Mouse (Mus musculus) megakaryocyte, adult 5-6 weeks (primary cell): ENCODE results near the gene Hip1. TPM values are rescaled to one million over a fixed set of nuclear protein-coding genes. Genes with fewer than 3 reads are reported as not detected.

Experiments
- ATAC-seq: 2 replicates; pipeline ENCODE4 v1.8.0; 2016; ENCODE audit warnings: mild to moderate bottlenecking, inconsistent platforms; ENCODE audit not compliant: poor library complexity, severe bottlenecking
- total RNA-seq, 2 experiments: library from RNA; stranded (forward) in 1 of 2; stranded (reverse) in 1 of 2; fragments of 153-499, 151-499 nt in 1 of 2; fragments of 221-1000, 200-1000 nt in 1 of 2; gene quantifications; 2 replicates each; pipeline versions ENCODE4 v1.2.3 to v1.2.4; 2015 to 2017

Hip1 gene
- total RNA-seq, 2 experiments from 2014 or later: 21.6 to 34.7 TPM

DNA sequence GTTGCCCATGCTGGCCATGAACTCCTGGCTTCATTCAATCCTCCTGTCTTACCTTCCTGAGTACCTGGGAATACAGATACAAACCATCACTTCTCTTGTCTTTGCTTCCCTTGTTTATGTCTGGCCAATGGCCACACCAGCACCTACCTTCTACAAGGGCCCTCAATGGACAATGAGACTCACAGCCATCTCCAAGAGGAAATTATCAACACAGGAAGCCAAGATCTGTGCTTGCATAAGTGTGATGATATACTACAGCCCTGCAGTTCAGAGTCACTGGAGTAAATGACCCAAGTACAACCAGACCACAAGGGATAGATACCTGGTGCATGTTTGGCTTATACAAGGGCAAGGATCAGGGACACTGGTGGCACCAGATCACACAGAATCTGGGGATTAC is 9.1 kb downstream of the Hip1 start:
- no peak for ATAC-seq

DNA sequence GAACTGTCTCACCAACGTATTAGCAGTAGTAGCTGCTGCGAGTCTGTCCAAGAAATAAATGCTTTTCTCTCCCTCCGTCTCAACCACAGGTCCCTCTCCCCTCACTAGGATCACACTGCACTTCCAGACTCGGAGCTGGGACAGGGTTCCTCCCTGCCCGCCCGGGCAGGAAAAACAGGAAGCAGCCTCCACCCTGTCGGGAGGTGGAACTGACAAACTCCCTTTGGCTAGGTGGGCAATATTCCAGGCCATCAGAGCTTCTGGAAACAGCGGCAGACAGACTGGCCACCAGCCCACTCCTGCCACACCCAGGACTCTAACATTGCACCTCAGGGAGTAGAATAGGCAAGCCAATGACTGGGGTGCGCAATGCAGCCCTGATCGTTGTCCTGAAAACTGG is 11.5 kb downstream of the Hip1 start:
- no peak for ATAC-seq

DNA sequence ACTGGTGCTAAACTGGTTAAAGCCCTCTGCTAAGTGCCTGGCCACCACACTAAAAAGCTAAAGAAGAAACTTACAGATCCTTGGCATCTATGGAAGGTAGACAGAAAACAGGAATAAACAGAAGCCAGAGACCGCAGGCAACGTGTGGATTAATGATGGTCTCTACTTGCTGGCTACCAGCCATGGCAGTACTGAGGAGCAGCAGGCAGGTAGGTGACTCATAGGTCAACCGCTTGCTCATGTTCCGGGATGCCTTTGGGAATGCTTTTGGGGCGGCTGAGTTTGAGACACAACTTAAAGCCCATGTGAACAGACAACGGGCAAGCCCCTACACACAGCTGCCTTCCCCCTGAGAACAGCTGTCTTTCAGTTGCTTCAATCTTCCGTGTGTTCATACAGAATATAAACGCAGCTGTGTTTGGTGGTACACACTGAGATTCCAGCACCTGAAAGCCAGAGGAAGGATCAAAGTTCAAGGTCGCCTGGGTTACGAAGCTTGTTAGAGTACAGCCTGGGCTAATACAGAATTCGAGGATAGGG is 13.5 kb downstream of the Hip1 start:
- ATAC-seq: no peak

DNA sequence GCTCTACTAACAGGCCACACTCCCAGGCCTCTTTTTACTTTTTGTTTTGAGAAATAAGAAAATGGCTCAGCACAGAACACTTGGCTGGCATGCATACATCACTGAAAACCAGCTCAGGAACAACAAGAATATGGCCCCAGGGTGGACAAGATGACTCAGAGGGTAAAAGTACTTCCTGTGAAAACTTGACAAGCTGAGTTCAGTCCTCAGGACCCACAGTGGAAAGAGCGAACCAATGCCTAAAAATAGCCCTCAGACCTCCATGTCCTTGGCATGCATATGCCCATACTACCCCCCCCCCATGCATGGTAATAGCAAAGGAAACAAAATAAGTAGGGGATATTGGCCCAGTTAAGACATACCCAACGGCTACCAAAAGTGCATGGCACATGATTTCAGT is 15.0 kb downstream of the Hip1 start:
- no peak for ATAC-seq

DNA sequence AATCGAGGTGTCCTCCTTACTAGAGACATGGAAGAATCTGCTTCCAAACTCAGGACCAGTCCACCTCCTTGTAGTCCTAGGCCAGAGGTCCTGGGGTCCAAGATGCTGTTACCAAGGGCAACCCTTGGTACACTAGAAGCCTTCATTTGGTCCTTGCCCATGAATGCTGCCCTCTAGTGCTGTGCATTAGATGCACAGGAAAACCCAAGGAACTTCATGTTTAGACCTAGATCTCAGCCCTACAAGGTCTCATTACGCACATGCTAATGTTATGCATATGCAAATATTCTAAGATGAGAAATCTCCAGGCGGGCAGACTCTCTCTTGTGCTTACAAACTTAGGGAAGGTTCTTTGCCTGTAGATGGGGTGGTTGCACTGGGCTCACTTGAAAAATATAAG is 15.6 kb downstream of the Hip1 start:
- ATAC-seq: no peak

DNA sequence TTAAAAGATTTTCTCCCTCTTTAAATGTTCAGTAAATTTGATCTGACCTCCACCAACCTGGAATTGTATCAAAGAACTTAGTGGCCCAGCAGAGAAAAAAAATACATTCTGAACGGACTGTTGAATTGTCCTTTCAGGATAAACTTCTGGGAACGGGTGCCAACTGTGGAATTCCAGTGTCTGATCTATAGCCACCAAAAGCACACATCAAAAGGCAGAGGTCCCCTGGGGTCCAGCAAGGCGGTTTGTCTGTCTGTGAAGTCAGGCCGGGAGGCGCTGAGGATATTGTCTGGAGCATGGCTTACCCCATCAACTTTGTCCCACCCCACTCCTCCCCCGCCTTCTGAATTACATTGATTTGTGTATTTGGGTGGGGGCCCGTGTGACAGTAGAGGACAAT is 16.9 kb downstream of the Hip1 start:
- no peak for ATAC-seq

DNA sequence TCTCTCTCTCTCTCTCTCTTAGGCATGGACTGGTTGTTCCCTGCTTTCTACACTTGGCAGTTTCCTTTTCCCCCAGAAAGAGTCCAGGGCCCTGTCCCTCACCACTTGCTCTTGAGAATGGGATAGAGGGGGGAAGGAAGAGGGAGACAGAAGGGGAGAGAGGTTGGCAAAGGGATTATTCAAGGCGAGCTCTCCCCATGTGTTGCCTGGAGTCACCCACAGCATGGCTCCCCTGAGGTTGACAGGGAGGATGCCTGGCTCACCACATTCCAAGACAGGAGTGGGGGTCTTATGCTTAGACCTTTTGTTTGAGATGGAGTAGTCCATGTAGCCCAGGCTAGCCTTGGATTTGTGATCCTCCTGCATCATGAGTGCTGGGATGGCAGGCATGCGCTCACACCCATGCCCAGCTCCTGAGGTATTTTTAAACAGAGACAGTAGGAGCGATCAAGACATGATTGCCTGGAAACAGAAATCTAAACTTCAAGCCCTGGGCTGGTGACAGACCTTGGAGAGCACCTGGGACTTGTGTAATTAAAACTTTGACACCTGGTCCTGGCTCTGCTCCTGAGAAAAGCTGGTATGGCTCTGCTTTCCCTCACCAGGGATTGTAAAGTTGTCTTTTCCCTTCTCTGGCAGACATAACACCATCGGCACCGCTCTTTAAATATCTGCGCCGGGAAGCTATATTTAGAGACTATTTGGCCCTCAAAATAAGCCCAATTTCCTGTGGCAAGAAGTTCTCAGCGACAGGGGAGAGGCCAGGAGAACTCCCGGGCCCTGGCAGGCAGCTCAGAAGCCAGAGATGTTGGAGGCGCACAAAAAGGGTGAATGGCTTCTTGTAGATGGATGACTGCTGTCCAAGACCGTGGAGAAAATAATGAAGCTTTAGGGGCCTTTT is 20.0 kb downstream of the Hip1 start:
- ATAC-seq: no peak

DNA sequence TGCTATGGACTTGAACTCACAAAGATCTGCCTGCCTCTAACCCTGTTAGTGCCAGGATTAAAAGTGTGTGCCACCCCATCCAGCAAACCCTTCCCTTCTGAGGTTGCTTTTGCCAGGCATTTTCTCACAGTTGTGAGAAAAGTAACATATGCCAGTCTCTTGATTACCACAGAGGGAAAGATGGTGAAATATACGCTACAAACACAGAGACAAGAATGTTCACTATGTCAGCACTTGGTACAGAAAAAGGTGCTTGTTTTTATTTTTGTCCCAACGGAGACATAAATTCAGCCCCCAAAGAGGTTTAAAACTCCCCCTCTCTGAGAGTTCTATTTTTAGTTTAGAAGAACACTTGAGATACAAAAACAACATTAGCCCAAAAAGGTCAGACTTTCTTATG is 20.8 kb downstream of the Hip1 start:
- ATAC-seq: no peak

DNA sequence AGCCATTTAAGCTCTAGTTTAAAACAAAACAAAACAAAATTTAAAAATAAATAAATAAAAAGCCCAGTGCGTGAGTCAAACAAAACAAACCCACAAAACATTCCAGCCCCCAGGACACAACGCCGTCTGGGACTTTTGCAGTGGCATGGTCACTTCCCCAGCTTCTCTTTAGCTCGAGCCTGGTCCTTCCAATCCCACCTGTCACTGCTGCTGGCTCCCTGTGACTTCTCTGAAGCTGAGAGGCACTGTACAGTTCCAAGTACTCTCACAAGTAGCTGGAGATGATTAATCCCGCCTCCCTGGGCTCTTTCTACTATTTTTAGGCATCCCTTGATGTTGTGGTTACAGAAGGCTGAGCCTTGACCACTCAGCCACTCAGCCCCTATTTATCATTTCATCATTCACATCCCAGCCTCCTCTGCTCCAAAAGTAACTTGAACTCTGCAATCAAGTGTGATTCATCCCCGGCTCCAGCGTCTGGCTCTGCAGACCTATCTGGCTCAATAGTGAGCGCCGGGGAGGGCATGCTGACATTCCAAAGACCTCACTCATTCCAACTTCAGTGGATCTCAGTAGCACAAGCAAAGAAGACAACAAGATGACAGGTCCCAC is 22.7 kb downstream of the Hip1 start:
- no peak for ATAC-seq

DNA sequence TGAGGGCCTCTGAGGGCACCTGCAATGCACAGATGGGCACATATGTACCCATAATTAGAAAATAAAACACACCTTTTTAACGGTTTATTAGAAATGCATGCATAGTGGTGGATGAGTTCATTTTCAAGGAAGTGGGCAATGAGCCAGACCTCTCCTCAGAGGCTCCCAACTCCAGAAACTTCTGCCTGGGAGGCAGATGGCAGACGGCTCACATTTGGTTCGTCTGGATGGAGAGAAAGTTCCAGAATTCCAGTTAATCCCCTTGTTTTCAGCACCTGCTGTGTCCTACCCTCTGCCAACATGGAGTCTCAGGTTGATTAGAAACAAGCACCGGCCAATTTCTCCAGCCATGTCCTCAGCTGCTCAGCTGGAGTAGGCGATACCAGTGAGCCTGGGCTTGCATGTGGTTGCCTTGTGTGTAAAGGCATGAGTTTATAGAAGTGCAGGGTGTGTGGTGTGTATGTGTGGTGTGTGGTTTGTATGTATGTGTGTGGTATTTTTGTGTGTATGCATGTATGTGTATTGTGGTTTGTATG is 27.5 kb downstream of the Hip1 start:
- ATAC-seq: no peak

DNA sequence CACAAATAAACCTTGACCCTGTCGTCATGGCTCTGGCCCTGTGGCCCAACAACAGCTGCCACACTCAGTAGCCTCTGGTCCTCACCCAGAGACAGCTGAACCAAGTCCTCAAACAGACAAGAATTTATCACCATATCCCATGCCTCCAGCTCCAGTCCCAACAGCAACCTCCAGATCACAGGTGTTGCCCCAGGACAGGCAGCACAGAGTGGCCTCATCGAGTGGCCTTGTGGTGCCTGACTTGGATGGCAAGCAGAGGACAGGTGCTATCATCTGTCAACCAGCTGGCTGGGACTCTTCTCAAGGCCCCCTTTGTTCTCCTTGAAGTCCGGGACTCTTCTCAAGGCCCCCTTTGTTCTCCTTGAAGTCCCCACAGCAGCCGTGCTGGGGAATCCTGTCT is 31.8 kb downstream of the Hip1 start:
- no peak for ATAC-seq

DNA sequence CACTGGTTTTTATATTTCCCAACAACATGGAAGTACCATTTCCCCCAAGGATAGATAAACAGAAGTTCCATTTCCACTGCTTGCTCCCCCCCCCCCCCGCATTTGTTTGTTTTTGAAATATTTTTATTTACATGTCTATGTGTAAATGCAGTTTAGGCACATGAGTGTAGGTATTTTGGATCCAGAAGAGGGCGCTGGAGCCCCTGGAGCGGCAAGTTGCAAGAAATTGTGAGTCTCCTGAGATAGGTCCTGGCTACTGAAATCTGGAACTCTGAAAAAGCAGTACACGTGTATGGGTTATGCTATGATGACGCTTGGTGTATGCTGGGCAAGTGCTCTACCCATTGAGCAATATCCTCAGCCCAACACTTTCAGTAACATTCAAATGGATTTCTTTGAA is 33.8 kb downstream of the Hip1 start:
- ATAC-seq: no peak

DNA sequence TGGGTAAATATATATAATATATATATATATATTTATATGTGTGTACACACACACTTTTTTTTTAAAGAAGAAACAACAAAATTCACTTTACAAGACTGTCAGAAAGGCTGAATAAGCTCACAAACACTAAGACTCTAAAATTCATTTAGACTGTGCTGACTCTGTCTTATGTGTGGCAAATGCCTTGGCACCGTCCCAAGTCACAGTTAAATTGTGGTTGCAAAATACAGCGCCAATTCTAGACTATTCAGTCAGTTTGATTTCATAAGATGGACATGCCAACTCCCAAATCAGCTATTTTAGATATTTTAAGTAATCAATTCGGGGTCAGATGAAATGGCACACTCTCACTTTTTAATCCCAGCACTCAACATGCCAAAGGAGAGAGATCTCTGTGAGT is 36.6 kb downstream of the Hip1 start:
- ATAC-seq: no peak

DNA sequence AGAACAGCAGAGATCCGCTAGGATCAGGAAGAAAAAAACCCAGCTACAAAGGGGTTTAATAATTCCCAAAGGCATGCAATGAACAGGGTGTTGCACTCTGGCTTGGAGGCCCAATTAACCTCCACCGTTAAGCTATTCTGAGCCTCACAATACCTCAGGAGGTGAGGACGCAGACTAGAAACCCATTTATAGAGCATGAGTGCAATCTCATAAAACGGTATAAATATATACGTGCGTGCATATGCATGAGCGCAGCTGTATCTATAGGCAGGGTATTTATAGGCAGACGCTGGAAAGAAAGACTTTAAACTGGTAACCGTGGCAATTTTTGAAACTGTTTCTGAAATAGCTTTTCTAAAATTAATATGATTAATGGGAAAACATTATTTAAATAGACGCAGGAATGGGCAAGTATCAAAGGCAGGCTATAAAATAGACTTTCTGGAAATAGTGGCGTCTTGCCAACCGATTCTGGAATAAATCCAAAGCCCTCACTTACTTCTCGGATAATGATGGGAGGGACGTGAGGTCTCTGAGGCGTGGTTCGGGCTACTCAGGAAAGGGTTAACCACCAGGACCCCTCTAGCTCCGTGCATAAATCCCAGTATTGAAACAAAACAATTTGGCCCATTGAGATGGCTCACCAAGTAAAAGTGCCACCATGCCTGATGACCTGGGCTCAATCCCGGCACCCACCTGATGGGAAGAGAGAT is 37.2 kb downstream of the Hip1 start:
- ATAC-seq: no peak

DNA sequence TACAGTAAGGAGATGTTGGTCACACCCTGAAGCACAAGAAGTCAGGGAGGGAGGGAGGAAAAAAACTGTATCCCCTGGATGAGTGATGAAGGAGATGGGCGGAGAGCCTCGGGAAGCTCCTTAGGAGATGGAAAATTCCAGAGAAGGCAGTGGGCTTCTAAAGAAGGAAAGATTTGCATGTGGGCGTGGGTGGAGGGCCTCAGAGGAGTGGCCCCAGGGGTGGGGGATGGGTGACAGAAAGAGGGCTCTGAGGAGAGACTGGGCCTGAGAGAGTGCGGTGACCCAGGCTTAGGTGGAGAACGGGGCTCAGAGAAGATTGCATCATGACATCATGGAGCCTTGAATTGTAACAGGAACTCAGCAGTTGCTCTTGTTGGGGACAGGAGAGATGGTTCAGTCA is 39.5 kb downstream of the Hip1 start:
- no peak for ATAC-seq

DNA sequence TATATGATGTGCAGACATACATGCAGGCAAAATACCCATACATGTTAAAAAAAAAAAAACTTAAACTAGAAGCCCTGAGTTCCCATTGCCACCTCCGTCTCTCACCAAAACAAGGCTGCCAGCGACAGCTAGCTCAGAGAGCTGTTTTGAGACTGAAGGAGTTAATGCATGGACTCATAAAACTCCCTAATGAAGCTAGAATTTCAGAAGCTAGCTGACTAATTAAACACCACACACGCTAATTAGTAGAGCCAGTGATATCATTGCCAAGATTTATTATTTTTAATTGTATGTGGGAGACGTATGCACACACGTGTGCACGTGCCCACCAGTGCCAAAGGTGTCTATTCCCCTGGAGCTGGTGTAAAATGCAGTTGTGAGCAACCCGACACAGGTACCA is 42.0 kb downstream of the Hip1 start:
- ATAC-seq: no peak

DNA sequence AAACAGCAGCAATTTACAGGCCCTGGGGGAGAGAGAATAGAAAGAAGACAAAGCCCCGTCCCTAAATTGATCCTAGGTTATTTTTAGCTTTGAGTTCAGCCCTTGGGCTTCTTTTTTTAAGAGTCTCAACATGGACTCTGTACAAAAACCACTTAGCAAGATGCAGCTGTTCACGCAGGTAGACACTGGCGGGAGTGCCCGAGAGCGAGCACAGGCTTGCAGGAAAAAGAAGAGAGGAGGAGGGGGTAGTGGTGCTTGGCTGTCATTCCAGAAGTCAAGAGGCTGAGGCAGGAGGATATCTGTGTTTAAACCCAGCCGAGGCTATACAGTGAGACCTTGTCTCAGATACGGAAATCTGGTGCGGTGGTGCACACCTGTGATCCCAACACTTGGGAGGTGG is 42.9 kb downstream of the Hip1 start:
- ATAC-seq: no peak

DNA sequence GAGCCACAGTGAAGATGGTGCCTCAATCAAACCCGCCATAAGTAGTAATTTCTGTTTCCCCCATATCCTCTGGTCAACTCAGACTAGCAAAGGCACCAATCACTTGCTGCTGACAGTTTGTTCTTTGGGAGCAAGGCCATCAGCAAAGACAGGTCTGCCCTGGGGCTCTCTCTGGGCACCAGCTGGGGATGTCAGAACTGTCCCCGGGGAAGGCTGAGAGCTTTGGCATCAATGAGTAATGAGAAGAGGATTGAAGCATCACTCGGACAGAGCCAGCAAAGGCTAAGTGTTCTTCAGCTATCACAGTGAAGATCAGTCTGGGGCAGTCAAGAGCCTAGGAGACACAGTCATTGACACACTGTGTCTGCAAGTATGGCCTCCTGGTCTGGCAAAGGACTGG is 46.0 kb downstream of the Hip1 start:
- no peak for ATAC-seq

DNA sequence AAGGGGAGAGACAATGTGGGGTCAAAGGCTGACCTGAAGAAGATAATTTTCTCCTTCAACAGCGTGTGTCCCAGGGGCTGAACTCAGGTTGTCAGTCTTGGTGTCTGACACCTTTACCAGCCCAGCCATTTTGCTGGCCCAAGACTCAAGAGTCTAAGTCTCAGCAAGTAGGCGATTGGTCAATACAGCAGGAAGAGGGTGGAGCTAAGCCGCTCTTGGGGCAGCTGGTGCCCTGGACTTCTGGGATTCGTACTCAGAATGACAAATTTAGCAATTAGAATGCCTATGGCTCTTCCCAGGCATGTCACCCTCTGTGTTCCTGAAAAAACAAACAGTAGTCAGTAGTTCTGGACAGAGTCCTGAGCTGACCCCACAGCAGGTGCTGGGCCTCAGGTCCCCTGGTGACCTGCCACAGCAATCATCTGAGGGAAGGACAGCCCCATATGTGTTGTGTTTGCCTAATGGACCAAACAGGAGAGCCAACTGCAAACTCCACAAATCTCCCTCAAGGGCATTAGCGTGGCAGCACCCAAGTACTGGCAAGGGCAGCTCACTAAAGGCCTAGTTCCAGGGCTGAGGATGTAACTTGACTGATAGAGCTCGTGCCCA is 47.5 kb downstream of the Hip1 start:
- ATAC-seq: no peak

DNA sequence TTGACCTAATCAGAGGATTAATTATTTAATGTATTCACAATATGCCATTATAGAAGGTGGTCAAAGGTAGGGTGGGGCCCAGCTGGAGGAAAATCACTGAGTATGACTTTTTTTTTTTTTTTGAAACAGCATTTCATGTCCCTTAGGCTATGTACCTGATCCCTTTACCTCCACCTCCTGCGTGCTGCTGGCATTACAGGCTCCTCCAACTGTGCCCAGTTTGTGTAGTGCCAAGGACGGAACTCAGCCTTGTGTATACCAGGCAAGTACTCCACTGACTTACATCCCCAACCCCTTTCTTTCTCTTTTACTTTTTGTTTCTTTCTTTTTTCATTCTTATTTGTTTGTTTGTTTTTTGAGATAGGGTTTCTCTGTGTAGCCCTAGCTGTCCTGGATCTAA is 48.4 kb downstream of the Hip1 start:
- no peak for ATAC-seq

DNA sequence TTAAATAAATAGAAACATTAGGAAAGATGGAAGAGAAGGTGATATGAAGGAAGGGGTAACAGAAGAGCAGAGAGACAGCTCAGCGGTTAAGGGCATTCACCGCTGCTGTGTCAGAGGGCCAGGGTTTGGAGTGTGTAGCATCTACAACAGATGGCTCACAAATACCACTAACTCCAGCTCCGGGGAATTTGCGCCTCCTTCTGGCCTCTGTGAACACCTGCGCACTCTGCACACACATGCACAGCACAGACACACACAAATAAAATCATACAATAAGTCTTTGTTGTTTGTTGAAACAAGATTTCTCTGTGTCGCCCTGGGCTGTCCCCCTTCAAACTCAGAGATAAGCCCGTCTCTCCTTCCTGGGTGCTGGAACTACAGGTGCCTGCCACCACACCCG is 49.4 kb downstream of the Hip1 start:
- ATAC-seq: no peak
